Mouse (Mus musculus) kidney, embryonic 16.5 days (tissue): ENCODE results near the gene Kif1c. TPM values are rescaled to one million over a fixed set of nuclear protein-coding genes. Genes with fewer than 3 reads are reported as not detected.

Experiments used
- ATAC-seq: fragments of 200-750 bp; cut with Nextera tagmentation; 2 replicates; pipeline ENCODE4 v1.8.0; 2017; ENCODE audit warnings: moderate TSS enrichment; ENCODE audit not compliant: low FRiP score, low TSS enrichment
- H3K27ac ChIP-seq: fragments of 300-500 bp; sonication (generic); 2 replicates; pipeline ENCODE4 v1.5.1; 2014; ENCODE audit warnings: low read length
- H3K27me3 ChIP-seq: fragments of 300-500 bp; sonication (generic); 2 replicates; pipeline ENCODE4 v1.6.1; 2014; ENCODE audit warnings: low read length, control low read depth, mixed read lengths; ENCODE audit not compliant: insufficient read depth
- H3K36me3 ChIP-seq: fragments of 300-500 bp; sonication (generic); 2 replicates; pipeline ENCODE4 v1.6.1; 2014; ENCODE audit warnings: low read length, control low read depth, mixed read lengths; ENCODE audit not compliant: insufficient read depth
- H3K4me1 ChIP-seq: fragments of 300-500 bp; sonication (generic); 2 replicates; pipeline ENCODE4 v1.6.1; 2014; ENCODE audit warnings: low read length, control low read depth, mixed read lengths; ENCODE audit not compliant: insufficient read depth
- H3K4me2 ChIP-seq: fragments of 300-500 bp; sonication (generic); replicated peaks from 2 replicates; pipeline ENCODE4 v1.6.1; 2014; ENCODE audit warnings: low read depth, low read length
- H3K4me3 ChIP-seq: fragments of 300-500 bp; sonication (generic); 2 replicates; pipeline ENCODE4 v1.5.1; 2014; ENCODE audit warnings: mild to moderate bottlenecking, low read length
- H3K9ac ChIP-seq: fragments of 300-500 bp; sonication (generic); replicated peaks from 2 replicates; pipeline ENCODE4 v1.6.1; 2014; ENCODE audit warnings: low read length
- H3K9me3 ChIP-seq: fragments of 300-500 bp; sonication (generic); 2 replicates; pipeline ENCODE4 v1.6.1; 2016; ENCODE audit warnings: low read length, control low read depth
- WGBS: fragments of 180-500 bp; shearing (Covaris S2); extraction: QIAGEN DNeasy Blood & Tissue Kit; methylation state at CpG from one replicate; pipeline ENCODE4 v1.1.7; 2014; 5-methylcytosine and 5-hydroxymethylcytosine counted together
- polyA plus RNA-seq: library from polyadenylated mRNA; unstranded; fragments of >200 nt; fragmentation: Nextera tagmentation; extraction: Ambion mirVana; gene quantifications from 2 replicates; pipeline ENCODE4 v1.2.1, GENCODE M21; 2015

Kif1c gene
- polyA plus RNA-seq, 1 experiment from 2014 or later: 3.5 TPM

GRCm38 (mm10) chr11:70655571-70656455 is 44.5 kb upstream of the Kif1c start:
- Histone ChIP-seq H3K9ac (peak overlapping the region; percentile 99), H3K27me3 (no peaks in the 10 kb centered on the region), H3K4me1 (peaks cover 48% of the 10 kb centered on the region), H3K27ac (peak overlapping the region; percentile 99), H3K4me2 (peak overlapping the region; percentile 98), H3K4me3 (peak overlapping the region; percentile 100), H3K36me3 (peaks cover 27% of the 10 kb centered on the region), H3K9me3 (no peaks in the 10 kb centered on the region)
- 1% methylated on average over 58 of the region's 61 CpGs for WGBS
- peak; percentile 44 for ATAC-seq

- Histone ChIP-seq H3K9me3 (no peaks in the 10 kb centered on the region), H3K4me1 (peaks cover 41% of the 10 kb centered on the region), H3K9ac (peak overlapping the region; percentile 99), H3K36me3 (peaks cover 21% of the 10 kb centered on the region), H3K4me2 (peak overlapping the region; percentile 98), H3K27me3 (no peaks in the 10 kb centered on the region), H3K4me3 (peak overlapping the region; percentile 100), H3K27ac (peak overlapping the region; percentile 99)
- ATAC-seq: 0 out of 2 replicates have a peak, but pooled peaks have one; percentile 8
- 11% methylated on average over 16 of the region's 16 CpGs for WGBS
These were observed 43.9 kb upstream of the Kif1c start for GRCm38 (mm10) chr11:70656456-70656927.

- 7% methylated on average over 3 of the region's 3 CpGs for WGBS
- Histone ChIP-seq H3K9me3 (no peaks in the 10 kb centered on the region), H3K27me3 (no peaks in the 10 kb centered on the region), H3K36me3 (peaks cover 20% of the 10 kb centered on the region), H3K4me2 (peak within 1 kb of the TSS; percentile 98), H3K9ac (peak within 1 kb of the TSS; percentile 99), H3K4me1 (peaks cover 37% of the 10 kb centered on the region), H3K4me3 (peak within 1 kb of the TSS; percentile 100), H3K27ac (peak within 1 kb of the TSS; percentile 99)
- ATAC-seq: no peak
These were observed 43.4 kb upstream of the Kif1c start, which contains the start of gene Eno3 for GRCm38 (mm10) chr11:70656964-70657363. Gene Eno3, plus strand, starts transcription at chr11:70657202.

- peak overlapping the region; percentile 4; the same call in 1 of the 2 replicates for H3K9ac ChIP-seq
- no peak overlapping the region for H3K4me2 ChIP-seq
- no peak for ATAC-seq
- H3K27ac ChIP-seq: 0 out of 2 replicates have a peak overlapping the region, but pooled peaks have one; percentile 99
- WGBS: 28% methylated on average over 6 of the region's 6 CpGs
- H3K4me3 ChIP-seq: no peak overlapping the region
- H3K9me3 ChIP-seq: no peaks in the 10 kb centered on the region
- H3K4me1 ChIP-seq: peaks cover 31% of the 10 kb centered on the region
- H3K27me3 ChIP-seq: no peaks in the 10 kb centered on the region
- peaks cover 18% of the 10 kb centered on the region for H3K36me3 ChIP-seq
These were observed 42.8 kb upstream of the Kif1c start for GRCm38 (mm10) chr11:70657573-70657972.

- no peak overlapping the region for H3K27ac ChIP-seq
- no peak for ATAC-seq
- 36% methylated on average over 9 of the region's 9 CpGs for WGBS
- H3K4me3 ChIP-seq: no peak overlapping the region
- H3K27me3 ChIP-seq: no peaks in the 10 kb centered on the region
- H3K9me3 ChIP-seq: no peaks in the 10 kb centered on the region
- no peak overlapping the region for H3K4me2 ChIP-seq
- H3K9ac ChIP-seq: peak overlapping the region; percentile 3; the same call in 1 of the 2 replicates
- peaks cover 18% of the 10 kb centered on the region for H3K36me3 ChIP-seq
- peaks cover 26% of the 10 kb centered on the region for H3K4me1 ChIP-seq
These were observed 42.4 kb upstream of the Kif1c start for GRCm38 (mm10) chr11:70657991-70658390.

- no peak overlapping the region for H3K27ac ChIP-seq
- H3K4me2 ChIP-seq: no peak overlapping the region
- no peaks in the 10 kb centered on the region for H3K27me3 ChIP-seq
- H3K4me1 ChIP-seq: peaks cover 26% of the 10 kb centered on the region
- peaks cover 22% of the 10 kb centered on the region for H3K36me3 ChIP-seq
- no peak overlapping the region for H3K9ac ChIP-seq
- H3K4me3 ChIP-seq: no peak overlapping the region
- ATAC-seq: no peak
- H3K9me3 ChIP-seq: no peaks in the 10 kb centered on the region
- 79% methylated on average over 5 of the region's 5 CpGs for WGBS
These were observed 41.8 kb upstream of the Kif1c start for GRCm38 (mm10) chr11:70658521-70658920.

GRCm38 (mm10) chr11:70658942-70659341 is 41.4 kb upstream of the Kif1c start:
- Histone ChIP-seq H3K36me3 (peaks cover 26% of the 10 kb centered on the region), H3K4me3 (no peak overlapping the region), H3K27ac (no peak overlapping the region), H3K4me2 (no peak overlapping the region), H3K9me3 (no peaks in the 10 kb centered on the region), H3K9ac (no peak overlapping the region), H3K4me1 (peaks cover 26% of the 10 kb centered on the region), H3K27me3 (no peaks in the 10 kb centered on the region)
- 72% methylated on average over 8 of the region's 8 CpGs for WGBS
- ATAC-seq: no peak

- no peaks in the 10 kb centered on the region for H3K27me3 ChIP-seq
- ATAC-seq: no peak
- WGBS: 81% methylated on average over 8 of the region's 8 CpGs
These were observed 39.8 kb upstream of the Kif1c start for GRCm38 (mm10) chr11:70660571-70660970.

GRCm38 (mm10) chr11:70663101-70663500 is 37.2 kb upstream of the Kif1c start:
- Histone ChIP-seq H3K9ac (no peak overlapping the region), H3K27me3 (no peaks in the 10 kb centered on the region), H3K4me3 (no peak overlapping the region), H3K4me2 (no peak overlapping the region), H3K9me3 (no peaks in the 10 kb centered on the region), H3K36me3 (peaks cover 49% of the 10 kb centered on the region), H3K4me1 (peaks cover 12% of the 10 kb centered on the region), H3K27ac (no peak overlapping the region)
- no peak for ATAC-seq
- 93% methylated on average over 8 of the region's 8 CpGs for whole genome bisulfite sequencing

More at GRCm38 (mm10) chr11:70660571-70660970, 39.8 kb upstream of the Kif1c start:
- Histone ChIP-seq H3K9me3 (no peaks in the 10 kb centered on the region), H3K4me1 (peaks cover 25% of the 10 kb centered on the region), H3K4me2 (no peak overlapping the region), H3K36me3 (peaks cover 40% of the 10 kb centered on the region), H3K4me3 (no peak overlapping the region), H3K27ac (no peak overlapping the region), H3K9ac (no peak overlapping the region)

GRCm38 (mm10) chr11:70663957-70664356 is 36.4 kb upstream of the Kif1c start:
- H3K4me1 ChIP-seq: peaks cover 14% of the 10 kb centered on the region
- no peak overlapping the region for H3K4me2 ChIP-seq
- peaks cover 49% of the 10 kb centered on the region for H3K36me3 ChIP-seq
- H3K27ac ChIP-seq: no peak overlapping the region
- no peaks in the 10 kb centered on the region for H3K9me3 ChIP-seq
- no peak overlapping the region for H3K4me3 ChIP-seq
- no peaks in the 10 kb centered on the region for H3K27me3 ChIP-seq
- WGBS: 94% methylated on average over 6 of the region's 6 CpGs
- H3K9ac ChIP-seq: no peak overlapping the region
- no peak for ATAC-seq
